Mouse (Mus musculus): ENCODE data around the gene Srrd.

Gene Srrd

DNA sequence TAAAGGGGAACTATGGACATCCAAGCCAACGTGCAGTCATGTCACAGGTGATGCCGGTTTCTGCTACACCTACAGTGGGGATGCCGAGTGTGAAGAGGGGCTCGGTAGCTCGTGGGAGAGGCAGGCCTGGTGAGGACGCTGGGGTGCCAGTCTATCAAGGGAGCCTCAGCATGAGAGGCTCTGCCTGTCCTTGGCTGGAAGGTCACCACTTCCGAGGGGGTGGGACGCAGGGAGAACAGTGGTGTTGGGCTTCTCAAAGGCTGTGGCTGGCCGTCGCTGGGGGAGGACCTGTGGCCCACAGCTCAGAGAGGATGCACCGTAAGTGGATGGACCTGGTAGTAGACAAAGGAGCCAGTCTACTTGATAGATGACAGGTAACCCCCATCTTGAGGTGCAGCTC is 38.3 kb upstream of the Srrd start:
- H3K36me3 ChIP-seq (ENCODE audit: insufficient read depth, low read length), result peaks cover 40% of the 10 kb centered on the region
- TF ChIP-seq CTCF (conservative IDR thresholded peaks at IDR 0.05; ENCODE audit: low read length) (no peak), NANOG (IDR thresholded peaks at IDR 0.05; ENCODE audit: borderline replicate concordance, low read length) (no peak), POU5F1 (IDR thresholded peaks at IDR 0.05; ENCODE audit: borderline replicate concordance, low read length) (no peak)
- H3K27me3 ChIP-seq (ENCODE audit: insufficient read depth, low read length), result no peaks in the 10 kb centered on the region
- H3K4me3 ChIP-seq (replicated peaks; ENCODE audit: low read length), result no peak overlapping the region
- H3K4me1 ChIP-seq (replicated peaks; ENCODE audit: low read depth, low read length), result peaks cover 13% of the 10 kb centered on the region
- H3K9me3 ChIP-seq (ENCODE audit: low read length), result no peaks in the 10 kb centered on the region

DNA sequence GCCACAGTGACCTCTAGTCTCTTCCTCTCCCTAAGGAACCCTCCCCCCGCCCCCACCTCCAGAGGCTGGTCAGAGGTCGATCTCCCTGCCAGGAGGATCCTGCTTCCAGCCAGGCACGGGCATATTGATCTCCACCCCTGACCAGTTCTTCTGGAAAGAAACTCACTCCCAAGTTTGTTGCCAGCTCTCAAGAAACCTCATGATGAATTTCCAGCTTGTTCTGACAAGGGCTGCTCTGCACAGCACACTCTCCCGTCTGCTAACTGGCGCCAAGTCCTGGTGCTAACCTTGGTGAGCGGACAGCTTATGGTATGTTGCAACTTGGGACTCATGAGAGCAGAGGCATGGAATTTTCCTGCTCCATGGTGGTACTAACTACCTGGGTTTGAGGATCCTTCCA is 35.9 kb upstream of the Srrd start:
- Histone ChIP-seq H3K4me1 (replicated peaks; ENCODE audit: low read depth, low read length) (peaks cover 24% of the 10 kb centered on the region), H3K36me3 (ENCODE audit: insufficient read depth, low read length) (peaks cover 62% of the 10 kb centered on the region), H3K27me3 (ENCODE audit: insufficient read depth, low read length) (no peaks in the 10 kb centered on the region), H3K4me3 (replicated peaks; ENCODE audit: low read length) (no peak overlapping the region), H3K9me3 (ENCODE audit: low read length) (no peaks in the 10 kb centered on the region)
- TF ChIP-seq NANOG (IDR thresholded peaks at IDR 0.05; ENCODE audit: borderline replicate concordance, low read length), result no peak
- TF ChIP-seq CTCF (conservative IDR thresholded peaks at IDR 0.05; ENCODE audit: low read length), result no peak
- no peak for TF ChIP-seq POU5F1 (IDR thresholded peaks at IDR 0.05; ENCODE audit: borderline replicate concordance, low read length)

DNA sequence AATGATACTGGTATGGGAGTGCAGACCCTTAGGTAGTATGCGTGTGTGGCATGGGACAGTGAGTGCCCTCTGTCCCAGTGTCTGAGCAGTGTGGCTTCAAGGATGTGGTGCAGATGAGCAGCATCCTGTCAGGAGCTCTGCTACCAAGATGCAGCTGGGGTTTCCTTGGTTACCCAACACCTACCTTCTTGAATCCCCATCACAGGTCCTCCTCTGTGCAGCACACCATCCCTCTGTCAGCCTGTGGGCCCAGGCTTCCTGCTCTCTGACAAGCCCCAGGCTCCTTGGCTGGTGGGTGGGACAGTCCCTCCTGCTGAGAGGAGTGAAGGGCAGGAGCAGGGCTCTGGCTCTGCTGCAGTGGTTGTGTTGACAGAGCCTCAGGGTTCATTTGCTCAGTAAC is 34.5 kb upstream of the Srrd start:
- Histone ChIP-seq H3K36me3 (ENCODE audit: insufficient read depth, low read length) (peaks cover 76% of the 10 kb centered on the region), H3K27me3 (ENCODE audit: insufficient read depth, low read length) (no peaks in the 10 kb centered on the region), H3K9me3 (ENCODE audit: low read length) (no peaks in the 10 kb centered on the region), H3K4me3 (replicated peaks; ENCODE audit: low read length) (no peak overlapping the region), H3K4me1 (replicated peaks; ENCODE audit: low read depth, low read length) (peaks cover 24% of the 10 kb centered on the region)
- TF ChIP-seq POU5F1 (IDR thresholded peaks at IDR 0.05; ENCODE audit: borderline replicate concordance, low read length) (no peak), NANOG (IDR thresholded peaks at IDR 0.05; ENCODE audit: borderline replicate concordance, low read length) (no peak), CTCF (conservative IDR thresholded peaks at IDR 0.05; ENCODE audit: low read length) (no peak)

DNA sequence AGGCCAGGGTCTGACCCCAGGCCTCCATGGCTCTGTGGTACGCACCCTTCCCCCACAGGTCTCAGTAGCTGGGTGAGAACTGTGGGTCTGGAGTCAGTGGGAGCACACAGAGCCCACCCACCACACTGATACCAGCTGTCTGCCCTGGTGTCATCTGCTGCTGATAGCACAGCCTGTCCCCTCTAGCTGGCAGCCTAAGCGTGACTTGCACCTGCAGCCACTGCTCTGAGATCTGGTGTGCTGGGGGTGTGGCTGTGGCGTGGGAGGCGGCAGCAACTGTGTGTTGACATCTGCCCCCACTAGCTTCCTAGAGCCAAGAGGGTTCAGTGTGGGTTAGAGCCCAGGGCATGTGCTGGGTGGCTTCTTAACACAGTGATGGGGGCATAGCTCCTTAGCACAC is 33.3 kb upstream of the Srrd start:
- TF ChIP-seq POU5F1 (IDR thresholded peaks at IDR 0.05; ENCODE audit: borderline replicate concordance, low read length) (no peak), NANOG (IDR thresholded peaks at IDR 0.05; ENCODE audit: borderline replicate concordance, low read length) (no peak), CTCF (conservative IDR thresholded peaks at IDR 0.05; ENCODE audit: low read length) (no peak)
- H3K4me3 ChIP-seq (replicated peaks; ENCODE audit: low read length), result no peak overlapping the region
- peaks cover 88% of the 10 kb centered on the region for H3K36me3 ChIP-seq (ENCODE audit: insufficient read depth, low read length)
- H3K9me3 ChIP-seq (ENCODE audit: low read length), result no peaks in the 10 kb centered on the region
- peaks cover 27% of the 10 kb centered on the region for H3K4me1 ChIP-seq (replicated peaks; ENCODE audit: low read depth, low read length)
- no peaks in the 10 kb centered on the region for H3K27me3 ChIP-seq (ENCODE audit: insufficient read depth, low read length)

DNA sequence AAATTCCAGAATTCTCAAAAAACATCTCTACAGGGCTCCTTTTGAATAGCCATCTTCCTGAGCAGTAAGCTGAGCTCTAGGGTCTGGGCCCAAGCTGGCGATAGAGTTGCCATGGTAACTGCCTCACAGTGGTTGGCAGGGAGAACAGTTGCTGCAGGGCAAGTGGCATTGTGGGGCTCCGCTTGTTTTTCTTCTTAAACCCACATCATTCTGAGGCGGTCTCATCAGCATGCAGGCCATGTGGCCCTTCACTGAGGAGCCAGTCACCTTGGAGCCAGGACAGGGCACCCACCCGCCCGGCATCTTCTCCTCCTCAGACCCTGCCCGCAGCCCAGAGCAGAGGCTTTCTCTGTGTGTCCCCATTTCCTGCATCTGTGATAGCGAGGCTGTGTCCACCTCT is 29.1 kb upstream of the Srrd start:
- H3K9me3 ChIP-seq (ENCODE audit: low read length), result no peaks in the 10 kb centered on the region

DNA sequence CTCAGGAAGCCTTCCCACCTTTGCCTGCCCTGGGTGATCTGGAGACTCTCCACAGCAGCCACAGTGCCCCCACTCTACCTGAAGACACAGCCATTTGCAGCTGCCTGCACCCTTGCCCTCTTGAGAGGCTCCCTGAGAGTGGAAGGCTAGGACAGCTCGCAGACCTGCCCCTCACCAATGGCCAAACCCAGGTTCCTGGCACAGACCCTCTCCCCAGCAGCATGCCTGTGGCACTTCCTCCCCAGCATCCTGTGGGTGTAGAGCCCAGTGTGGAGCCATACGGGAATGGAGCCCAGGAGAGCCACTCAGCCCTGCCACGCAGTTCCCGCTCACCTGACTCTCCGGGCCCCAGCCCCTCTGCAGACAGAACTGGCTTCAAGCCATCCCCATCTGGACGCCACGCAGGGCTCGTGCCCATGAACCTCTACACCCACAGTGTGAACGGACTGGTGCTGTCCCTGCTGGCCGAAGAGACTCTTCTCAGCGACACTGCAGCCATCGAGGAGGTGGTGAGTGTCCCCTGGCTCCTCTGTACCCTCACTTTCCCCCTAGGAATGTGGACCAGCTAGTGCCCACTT is 27.5 kb upstream of the Srrd start:
- no peaks in the 10 kb centered on the region for H3K9me3 ChIP-seq (ENCODE audit: low read length)
- peaks cover 30% of the 10 kb centered on the region for H3K4me1 ChIP-seq (replicated peaks; ENCODE audit: low read depth, low read length)
- no peaks in the 10 kb centered on the region for H3K27me3 ChIP-seq (ENCODE audit: insufficient read depth, low read length)
- TF ChIP-seq NANOG (IDR thresholded peaks at IDR 0.05; ENCODE audit: borderline replicate concordance, low read length), result no peak
- TF ChIP-seq CTCF (conservative IDR thresholded peaks at IDR 0.05; ENCODE audit: low read length), result no peak
- no peak for TF ChIP-seq POU5F1 (IDR thresholded peaks at IDR 0.05; ENCODE audit: borderline replicate concordance, low read length)
- no peak overlapping the region for H3K4me3 ChIP-seq (replicated peaks; ENCODE audit: low read length)
- H3K36me3 ChIP-seq (ENCODE audit: insufficient read depth, low read length), result peaks cover 91% of the 10 kb centered on the region

More for the DNA sequence above, 29.1 kb upstream of the Srrd start:
- H3K27me3 ChIP-seq (ENCODE audit: insufficient read depth, low read length), result no peaks in the 10 kb centered on the region
- no peak for TF ChIP-seq POU5F1 (IDR thresholded peaks at IDR 0.05; ENCODE audit: borderline replicate concordance, low read length)
- no peak for TF ChIP-seq CTCF (conservative IDR thresholded peaks at IDR 0.05; ENCODE audit: low read length)
- no peak for TF ChIP-seq NANOG (IDR thresholded peaks at IDR 0.05; ENCODE audit: borderline replicate concordance, low read length)
- H3K4me1 ChIP-seq (replicated peaks; ENCODE audit: low read depth, low read length), result peaks cover 27% of the 10 kb centered on the region
- peaks cover 89% of the 10 kb centered on the region for H3K36me3 ChIP-seq (ENCODE audit: insufficient read depth, low read length)
- no peak overlapping the region for H3K4me3 ChIP-seq (replicated peaks; ENCODE audit: low read length)

DNA sequence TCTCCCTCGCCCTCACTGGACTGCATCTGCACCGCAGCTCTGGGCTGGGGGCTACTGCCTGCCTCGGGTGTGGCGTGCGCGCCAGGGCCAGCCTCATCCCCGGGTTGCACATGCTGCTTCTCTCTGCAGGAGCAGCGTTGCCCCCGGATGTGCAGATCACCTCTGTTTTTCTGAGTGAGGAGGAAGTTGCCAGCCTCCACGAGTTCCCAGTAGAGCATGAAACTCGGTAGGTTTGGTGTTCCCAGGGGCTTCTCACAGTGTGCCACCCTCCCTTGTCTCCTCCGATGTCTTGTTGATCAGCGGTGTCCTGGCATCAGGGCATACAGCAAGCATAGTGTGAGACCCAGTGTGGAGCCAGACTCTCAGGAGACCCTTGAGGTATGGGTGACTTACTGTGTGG is 26.5 kb upstream of the Srrd start:
- TF ChIP-seq CTCF (conservative IDR thresholded peaks at IDR 0.05; ENCODE audit: low read length) (no peak), NANOG (IDR thresholded peaks at IDR 0.05; ENCODE audit: borderline replicate concordance, low read length) (no peak), POU5F1 (IDR thresholded peaks at IDR 0.05; ENCODE audit: borderline replicate concordance, low read length) (no peak)
- H3K4me3 ChIP-seq (replicated peaks; ENCODE audit: low read length), result no peak overlapping the region
- H3K36me3 ChIP-seq (ENCODE audit: insufficient read depth, low read length), result peaks cover 93% of the 10 kb centered on the region
- no peaks in the 10 kb centered on the region for H3K27me3 ChIP-seq (ENCODE audit: insufficient read depth, low read length)
- peaks cover 20% of the 10 kb centered on the region for H3K4me1 ChIP-seq (replicated peaks; ENCODE audit: low read depth, low read length)
- no peaks in the 10 kb centered on the region for H3K9me3 ChIP-seq (ENCODE audit: low read length)

DNA sequence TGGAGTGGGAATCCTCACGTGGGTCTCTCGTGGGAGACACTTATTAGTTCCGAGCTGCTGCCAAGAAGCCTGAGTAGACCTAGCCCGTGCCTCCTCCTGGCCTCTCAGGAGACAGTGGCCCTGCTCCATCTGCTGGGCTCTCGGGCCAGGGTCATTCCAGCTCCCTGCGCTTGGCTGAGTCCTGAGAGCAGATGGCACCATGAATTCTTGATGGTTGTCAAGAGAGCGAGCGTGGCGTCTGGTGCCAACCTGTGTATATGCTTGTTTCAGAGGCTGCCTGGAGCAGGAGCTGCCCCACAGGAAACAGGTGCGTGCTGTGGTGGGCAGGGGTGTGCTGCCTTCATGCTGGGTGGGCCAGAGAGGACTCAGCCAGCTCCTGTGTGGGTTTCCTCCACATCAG is 25.8 kb upstream of the Srrd start:
- TF ChIP-seq NANOG (IDR thresholded peaks at IDR 0.05; ENCODE audit: borderline replicate concordance, low read length) (no peak), CTCF (conservative IDR thresholded peaks at IDR 0.05; ENCODE audit: low read length) (no peak), POU5F1 (IDR thresholded peaks at IDR 0.05; ENCODE audit: borderline replicate concordance, low read length) (no peak)
- peaks cover 22% of the 10 kb centered on the region for H3K4me1 ChIP-seq (replicated peaks; ENCODE audit: low read depth, low read length)
- H3K4me3 ChIP-seq (replicated peaks; ENCODE audit: low read length), result no peak overlapping the region
- no peaks in the 10 kb centered on the region for H3K9me3 ChIP-seq (ENCODE audit: low read length)
- no peaks in the 10 kb centered on the region for H3K27me3 ChIP-seq (ENCODE audit: insufficient read depth, low read length)
- H3K36me3 ChIP-seq (ENCODE audit: insufficient read depth, low read length), result peaks cover 93% of the 10 kb centered on the region

DNA sequence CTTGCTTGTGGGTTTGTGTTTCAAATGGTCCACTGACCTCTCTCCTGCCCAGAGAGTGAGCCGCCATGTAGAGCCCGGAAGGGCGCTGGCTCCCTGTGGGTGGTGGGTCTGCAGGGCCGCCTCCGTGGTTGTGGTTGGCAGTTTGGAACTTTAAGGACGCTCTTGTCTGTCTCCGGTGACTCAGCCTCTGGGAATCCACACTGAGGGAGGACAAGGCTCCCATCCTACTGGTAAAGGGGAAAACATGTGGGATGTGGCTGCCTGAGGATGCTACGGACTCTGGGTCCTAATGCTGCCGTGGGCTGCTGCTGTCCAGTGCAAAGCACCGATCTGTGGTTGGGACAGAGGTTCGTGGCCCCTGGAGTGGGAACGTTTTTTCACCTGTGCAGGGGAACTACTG is 25.1 kb upstream of the Srrd start:
- H3K9me3 ChIP-seq (ENCODE audit: low read length), result no peaks in the 10 kb centered on the region
- TF ChIP-seq NANOG (IDR thresholded peaks at IDR 0.05; ENCODE audit: borderline replicate concordance, low read length) (no peak), POU5F1 (IDR thresholded peaks at IDR 0.05; ENCODE audit: borderline replicate concordance, low read length) (no peak), CTCF (conservative IDR thresholded peaks at IDR 0.05; ENCODE audit: low read length) (no peak)
- H3K4me3 ChIP-seq (replicated peaks; ENCODE audit: low read length), result no peak overlapping the region
- peaks cover 93% of the 10 kb centered on the region for H3K36me3 ChIP-seq (ENCODE audit: insufficient read depth, low read length)
- H3K27me3 ChIP-seq (ENCODE audit: insufficient read depth, low read length), result no peaks in the 10 kb centered on the region
- peaks cover 22% of the 10 kb centered on the region for H3K4me1 ChIP-seq (replicated peaks; ENCODE audit: low read depth, low read length)
